Mouse (Mus musculus) v-Abl transformed pro-B cells (cell line): Measurements from ENCODE around the gene Sstr1.

Experiments
- in situ Hi-C, 2 experiments: fragments of 400-800 bp; cut with MboI; formaldehyde crosslinking; loops; one replicate each; pipeline ENCODE4 v1.15.1; 2025; ENCODE audit not compliant: unreplicated experiment in 2 of 2

Gene Sstr1

DNA sequence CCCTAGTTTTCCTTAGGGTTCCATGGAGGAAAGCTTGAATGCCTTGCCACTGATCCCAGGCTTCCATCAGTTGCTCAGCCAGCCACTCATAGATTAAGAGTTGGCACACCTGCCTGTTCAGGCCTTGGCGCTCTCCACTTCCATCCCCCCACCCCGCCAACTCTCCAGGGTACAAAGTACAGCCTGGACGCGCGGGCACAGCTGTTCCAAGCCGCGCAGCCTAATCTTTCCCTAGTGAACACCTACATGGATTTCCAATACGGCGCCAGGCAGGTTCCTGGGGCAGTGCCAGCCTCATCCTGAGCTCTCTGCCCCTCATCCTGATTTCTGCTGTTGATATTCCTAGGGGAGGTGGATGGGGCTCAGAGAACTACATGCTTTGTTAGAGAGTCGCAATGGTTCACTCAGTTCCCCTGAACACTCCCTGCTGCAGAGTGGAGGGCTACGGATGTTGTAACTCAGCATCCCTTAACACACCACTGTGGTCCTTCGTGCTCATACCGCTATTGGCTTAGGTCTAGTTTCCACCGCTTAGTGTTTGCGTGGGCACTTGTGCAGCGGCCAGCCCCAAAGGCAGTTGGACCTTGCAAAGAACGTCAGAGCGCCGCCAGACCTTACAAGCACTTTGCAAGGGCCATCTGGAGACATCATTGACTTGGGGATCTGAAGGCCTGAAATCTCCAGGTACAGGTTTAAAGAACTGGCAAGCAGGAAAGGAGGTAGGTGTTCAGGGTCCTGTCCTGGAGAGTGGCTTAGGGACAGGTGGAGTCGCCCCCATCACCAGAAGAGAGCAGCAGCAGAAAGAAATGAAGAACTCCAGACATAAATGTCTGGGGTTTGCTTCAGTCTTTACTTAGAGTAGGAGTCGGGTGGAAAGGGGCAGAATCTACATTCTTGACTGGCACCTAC lies at the start of gene Sstr1:
TSS of gene Sstr1 (plus strand) at position 610 of the 909 bp plus-strand sequence.
- in situ Hi-C loops = no loop called here

DNA sequence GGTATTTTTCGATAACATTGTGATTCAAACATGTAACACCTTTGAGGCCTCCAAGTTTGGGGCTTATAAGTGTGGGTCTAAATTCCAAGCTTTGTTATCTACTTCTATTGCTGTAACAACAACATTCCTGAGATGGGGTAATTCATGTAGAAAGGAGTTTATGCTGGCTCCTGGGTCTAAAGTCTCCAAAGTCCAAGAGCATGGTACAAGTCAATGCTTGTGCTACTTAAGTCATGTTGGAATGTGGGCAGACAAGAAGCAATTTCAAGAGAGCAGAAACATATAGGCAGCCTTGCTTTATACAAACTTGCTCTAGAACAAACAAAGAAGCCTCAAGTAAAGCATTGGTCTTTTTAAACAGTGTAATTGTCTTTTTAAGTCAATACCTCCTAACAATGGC lies 12.8 kb upstream of the Sstr1 start:
- in situ Hi-C loops = no loop called here

DNA sequence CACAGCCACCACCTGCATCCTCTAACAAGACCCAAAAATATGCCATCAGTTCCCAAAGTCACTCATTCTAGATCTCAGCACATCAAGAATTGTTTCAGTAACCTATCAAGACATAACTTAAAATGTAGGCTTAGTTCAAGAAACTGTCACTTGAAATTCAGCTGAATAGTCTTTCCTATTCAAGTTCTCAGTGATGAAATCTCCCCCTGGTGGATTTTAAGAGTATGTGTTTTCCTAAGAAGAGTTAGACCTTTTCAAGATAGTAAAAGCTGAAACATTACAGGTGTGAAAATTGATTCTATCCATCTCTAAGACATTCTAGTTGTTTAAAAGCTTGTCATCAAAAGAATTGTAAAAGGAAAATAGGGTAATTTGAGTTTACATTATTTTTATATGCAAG lies 10.4 kb upstream of the Sstr1 start:
- in situ Hi-C loops = no loop called here

DNA sequence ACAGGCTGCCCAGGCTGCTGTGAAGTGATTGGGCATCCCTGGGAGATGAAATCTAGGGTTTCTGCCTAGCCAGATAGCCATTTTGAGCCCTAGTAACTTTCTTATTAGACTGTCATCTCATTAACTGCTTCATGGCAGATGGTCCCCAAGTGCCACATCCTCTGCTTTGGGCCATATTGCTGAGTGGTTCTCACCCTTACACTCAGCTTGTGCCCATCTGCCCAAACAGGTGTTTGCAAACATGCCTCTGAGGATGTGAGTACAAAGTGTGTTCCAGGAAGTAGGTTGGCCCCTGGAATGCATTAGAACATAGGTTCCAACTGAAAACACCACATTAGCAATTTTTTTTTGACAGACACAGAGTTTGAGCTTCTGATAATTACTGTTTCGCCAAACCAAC lies 3.6 kb upstream of the Sstr1 start:
- in situ Hi-C loops = no loop called here

DNA sequence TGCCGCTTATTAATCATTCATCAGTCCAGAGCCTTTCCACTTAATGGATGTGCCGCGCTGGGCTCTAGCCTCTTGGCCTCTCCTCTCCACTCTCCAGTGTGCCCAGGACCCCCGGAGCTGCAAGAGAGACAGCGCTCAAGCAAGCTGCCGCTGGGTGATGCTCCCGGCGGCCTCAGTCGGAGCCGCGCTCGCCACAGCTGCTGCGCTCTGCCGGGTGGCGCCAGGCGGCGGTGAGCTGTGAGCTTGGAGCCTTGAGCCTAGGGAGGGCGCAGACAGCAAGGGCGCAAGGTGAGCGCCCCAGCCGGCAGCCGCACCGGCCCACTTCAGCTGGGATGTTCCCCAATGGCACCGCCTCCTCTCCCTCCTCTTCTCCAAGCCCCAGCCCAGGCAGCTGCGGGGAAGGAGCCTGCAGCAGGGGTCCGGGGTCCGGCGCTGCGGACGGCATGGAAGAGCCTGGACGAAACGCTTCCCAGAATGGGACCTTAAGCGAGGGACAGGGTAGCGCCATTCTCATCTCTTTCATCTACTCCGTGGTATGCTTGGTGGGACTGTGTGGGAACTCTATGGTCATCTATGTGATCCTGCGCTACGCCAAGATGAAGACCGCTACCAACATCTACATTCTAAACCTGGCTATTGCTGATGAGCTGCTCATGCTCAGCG lies 820 bp downstream of the Sstr1 start:
- in situ Hi-C loops = no loop called here

DNA sequence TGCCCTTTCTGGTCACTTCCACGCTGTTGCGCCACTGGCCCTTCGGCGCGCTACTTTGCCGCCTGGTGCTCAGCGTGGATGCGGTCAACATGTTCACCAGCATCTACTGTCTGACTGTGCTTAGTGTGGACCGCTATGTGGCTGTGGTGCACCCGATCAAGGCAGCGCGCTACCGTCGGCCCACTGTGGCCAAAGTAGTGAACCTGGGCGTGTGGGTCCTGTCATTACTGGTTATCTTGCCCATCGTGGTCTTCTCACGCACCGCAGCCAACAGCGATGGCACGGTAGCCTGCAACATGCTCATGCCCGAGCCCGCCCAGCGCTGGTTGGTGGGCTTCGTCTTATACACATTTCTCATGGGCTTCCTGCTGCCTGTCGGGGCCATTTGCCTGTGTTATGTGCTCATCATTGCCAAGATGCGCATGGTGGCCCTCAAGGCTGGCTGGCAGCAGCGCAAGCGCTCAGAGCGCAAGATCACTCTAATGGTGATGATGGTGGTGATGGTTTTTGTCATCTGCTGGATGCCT lies 1.4 kb downstream of the Sstr1 start:
- in situ Hi-C loops = no loop called here

DNA sequence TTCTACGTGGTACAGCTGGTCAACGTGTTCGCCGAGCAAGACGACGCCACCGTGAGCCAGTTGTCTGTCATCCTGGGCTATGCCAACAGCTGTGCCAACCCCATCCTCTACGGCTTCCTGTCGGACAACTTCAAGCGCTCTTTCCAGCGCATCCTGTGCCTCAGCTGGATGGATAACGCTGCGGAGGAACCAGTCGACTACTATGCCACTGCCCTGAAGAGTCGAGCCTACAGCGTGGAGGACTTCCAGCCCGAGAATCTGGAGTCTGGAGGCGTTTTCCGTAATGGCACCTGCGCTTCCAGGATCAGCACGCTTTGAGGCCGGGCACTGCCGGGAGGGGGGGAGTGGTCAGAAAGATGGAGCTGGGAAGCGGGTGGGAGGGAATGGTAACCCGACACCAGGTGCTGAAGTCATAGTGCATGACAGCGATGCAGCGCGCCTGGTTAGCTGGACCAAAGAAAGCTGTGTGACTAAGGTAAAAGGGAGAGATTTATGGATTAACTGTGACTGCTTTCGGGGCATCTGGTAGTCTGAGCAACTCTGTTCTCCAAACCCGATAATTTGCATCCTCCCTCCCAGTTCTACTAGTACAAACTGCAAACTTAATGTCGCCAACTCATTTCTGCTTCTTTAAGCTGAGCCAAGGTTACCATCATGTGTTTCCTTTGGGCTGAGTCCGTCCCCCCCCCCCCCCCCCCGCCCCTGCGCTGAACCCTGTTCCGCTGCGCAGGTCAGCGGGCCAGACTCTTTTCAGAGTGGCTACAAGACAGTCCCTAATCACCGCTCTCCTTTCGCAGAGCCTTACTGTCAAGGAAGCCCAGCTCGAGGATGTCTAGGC lies 2.1 kb downstream of the Sstr1 start:
- in situ Hi-C loops = no loop called here

DNA sequence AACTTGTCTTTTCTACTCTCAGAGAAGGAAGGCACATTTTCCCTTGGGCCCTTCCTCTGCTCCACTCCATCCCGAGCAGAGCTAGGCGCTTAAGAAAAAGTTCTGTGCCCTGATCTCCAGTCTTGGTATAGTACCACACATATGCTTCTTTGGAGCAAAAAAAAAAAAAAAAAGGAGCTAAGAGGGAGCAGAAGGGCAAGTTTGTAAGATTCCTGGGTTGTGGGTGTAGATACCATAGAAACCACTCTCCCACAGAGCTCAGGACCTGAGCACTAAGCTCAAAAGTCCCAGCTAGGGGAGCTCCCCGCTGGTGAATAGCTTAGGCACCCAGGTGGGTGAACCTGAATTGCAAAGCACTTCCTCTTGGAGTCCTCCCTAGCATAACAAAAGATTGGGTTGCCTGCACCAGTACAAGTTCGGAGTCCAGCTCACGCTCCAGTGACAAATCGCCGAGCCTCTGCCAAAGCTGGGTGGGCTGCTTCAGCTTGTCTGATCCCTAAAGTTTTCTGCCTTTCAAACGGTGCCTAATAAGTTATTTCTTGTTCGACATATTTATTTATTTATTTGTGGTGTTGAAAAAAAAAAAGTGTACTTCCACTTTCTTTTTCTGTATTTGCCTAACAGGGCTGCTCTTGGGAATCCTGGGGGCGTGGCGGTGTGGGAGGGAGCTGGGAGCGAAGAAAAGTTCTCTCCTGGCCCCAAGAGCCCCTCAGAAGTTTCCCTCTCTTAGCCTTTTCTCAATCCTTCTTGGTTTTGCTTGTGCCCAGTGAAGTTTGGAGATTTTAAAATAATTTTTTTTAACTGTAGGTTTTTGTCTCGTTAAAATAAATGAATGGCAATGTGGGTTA lies 2.9 kb downstream of the Sstr1 start:
- in situ Hi-C loops = no loop called here

DNA sequence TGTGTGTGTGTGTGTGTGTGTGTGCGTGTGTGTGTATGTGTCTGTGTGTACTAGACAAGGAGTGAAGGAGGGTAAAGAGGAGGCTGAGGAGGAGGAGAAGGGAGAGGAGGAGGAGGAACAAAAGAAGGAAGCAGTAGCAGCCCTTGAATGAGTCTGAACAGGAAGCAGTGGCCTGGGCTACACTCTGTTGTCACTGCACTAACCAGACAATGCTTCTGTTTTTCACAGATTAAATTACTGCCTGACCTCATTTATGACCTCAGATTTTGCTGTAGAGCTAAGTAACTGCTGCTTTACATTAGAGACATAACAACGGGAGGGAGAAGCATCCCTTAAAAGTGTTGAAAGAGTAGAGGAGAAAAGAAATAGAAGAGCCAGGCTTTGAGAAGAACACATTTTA lies 4.6 kb downstream of the Sstr1 start:
- in situ Hi-C loops = no loop called here

DNA sequence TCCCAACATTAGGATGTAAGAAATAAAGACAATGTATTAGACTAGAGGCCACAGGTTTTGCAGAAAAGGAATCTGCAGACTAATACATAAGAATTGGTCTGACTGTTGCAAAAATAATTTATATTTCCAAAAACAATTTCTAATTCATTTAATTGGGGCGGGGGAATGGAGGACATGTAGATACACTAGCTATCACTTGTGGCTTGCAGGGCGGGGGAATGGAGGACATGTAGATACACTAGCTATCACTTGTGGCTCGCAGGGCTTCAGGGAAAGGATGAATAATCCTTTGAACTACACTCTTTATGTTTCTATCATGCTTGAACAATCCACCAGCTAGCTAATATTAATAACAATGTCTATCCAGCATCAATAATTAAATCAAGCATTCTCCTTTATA lies 7.5 kb downstream of the Sstr1 start:
- in situ Hi-C loops = no loop called here

DNA sequence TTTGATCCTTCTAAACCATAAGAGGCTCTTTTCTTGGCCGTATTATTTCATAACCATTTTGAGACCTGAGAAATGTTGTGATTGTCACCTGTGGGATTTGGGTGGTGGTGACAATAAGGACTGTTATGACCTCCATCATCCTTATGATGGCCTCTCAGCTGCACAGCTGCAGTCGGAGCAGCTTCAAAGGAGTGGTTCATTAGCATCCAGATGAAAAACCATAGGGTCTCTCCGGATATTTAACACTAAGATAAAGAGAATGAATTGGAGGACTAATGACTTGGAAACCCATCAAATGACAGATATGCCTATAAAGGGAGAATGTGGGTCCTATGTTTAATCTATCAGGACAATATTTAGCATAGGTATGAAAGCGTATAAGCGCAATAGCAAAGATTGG lies 14.1 kb downstream of the Sstr1 start:
- in situ Hi-C loops = no loop called here

DNA sequence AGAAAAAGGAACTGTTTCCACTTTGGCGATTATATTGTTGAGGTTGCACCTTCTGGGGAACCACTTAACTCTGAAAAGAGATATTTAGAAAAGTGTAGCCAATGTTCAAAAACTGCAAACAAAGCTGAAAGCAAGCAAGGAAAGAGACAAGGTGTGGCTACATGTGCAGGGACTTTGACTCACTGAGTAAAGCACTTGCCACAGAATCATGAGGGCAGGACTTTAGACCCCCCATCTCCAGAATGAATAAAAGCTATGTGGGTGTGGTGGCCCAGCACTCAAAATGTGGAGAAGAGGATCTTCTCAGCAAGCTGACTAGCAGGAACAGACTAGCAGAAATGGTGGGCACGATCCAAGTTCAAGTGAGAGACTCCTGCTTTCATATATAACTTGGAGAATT lies 20.9 kb downstream of the Sstr1 start:
- in situ Hi-C loops = no loop called here

DNA sequence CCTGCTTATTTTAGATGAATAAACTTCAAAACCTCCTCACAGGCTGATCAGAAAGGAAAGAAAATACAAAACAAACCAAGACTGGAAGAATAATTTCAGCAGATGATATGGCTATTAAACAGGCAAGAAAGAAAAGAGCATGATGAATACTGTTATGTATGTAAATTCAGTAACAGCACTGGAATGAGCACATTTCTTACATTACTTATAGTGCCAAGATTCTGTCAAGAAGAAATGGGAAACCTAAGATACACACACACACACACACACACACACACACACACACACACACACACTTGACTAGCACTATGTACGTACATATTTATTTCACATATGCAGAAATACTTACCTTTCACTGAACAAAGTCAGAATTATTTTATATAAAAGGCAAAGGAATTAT lies 40.3 kb downstream of the Sstr1 start:
- in situ Hi-C loops = no loop called here
